Mouse (Mus musculus): Measurements from ENCODE around the gene Aox2.

Gene Aox2

DNA sequence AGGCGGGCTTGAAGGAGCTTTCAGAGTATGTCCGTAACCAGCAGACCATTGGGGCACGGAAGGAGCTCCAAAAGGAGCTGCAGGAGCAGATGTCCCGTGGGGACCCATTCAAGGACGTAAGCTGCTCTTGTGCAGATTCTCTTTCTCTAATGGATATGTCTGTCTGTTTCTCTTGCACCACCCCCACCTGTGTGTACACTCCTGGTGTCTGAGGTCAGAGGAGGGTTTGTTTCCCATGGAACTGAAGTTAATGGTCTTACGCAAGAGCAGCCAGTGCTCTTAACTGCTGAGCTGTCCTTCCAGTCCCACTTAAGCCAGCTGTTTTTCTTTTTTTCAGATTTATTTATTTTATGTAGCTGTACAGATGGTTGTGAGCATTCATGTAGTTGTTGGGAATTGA, 123.3 kb downstream of the Aox2 start:
- no peak for DNase-seq (ENCODE audit: inconsistent ontology term)

DNA sequence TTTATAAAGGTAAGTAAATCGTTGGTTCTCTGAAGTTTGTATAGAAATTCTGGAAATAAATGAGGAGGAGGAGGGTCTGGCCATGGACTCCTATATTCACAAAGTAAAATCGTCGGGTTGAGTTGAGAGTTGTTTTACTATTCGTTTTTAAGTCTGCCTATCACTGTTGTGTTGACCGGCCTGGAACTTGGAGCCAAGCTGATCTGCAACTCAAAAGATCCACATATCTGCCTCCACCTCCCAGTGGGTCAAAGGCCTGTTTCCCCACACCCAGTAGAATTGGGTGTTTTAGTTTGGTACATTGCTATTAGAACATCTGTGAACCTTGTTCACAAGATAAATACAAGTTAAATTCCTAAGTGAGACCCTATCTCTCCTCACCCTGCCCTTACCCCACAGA, 125.6 kb downstream of the Aox2 start:
- no peak for DNase-seq (ENCODE audit: inconsistent ontology term)

DNA sequence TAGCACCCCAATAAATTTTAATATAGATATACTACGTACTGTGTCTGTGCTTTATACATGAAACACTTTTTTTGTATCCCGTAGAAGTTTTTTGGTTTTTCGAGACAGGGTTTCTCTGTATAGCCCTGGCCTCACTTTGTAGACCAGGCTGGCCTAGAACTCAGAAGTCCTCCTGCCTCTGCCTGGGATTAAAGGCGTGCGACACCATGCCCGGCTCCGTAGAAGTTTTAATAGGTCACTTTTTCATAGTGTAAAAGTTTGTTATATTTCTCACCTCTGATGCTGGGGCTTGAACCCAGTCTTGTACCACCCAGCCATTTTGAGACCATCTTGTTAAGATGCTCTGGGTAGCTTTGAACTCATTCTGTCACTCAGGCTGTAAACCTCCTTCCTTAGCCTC, 129.2 kb downstream of the Aox2 start:
- DNase-seq (ENCODE audit: inconsistent ontology term) = no peak

DNA sequence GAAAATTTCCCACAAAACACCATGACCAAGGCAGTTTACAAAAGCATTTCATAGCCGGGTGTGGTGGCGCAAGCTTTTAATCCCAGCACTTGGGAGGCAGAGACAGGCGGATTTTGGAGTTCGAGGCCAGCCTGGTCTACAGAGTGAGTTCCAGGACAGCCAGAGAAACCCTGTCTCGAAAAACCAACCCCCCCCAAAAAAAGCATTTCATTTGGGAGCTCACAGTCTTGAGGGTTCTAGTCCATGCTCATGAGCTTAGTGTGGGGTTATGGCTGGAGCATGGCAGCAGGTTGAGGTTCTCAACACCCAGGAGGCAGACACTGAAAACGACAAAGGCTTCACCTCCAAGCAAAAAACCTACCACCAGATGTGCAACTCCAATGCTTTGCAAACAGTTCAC, 130.0 kb downstream of the Aox2 start:
- no peak for DNase-seq (ENCODE audit: inconsistent ontology term)

DNA sequence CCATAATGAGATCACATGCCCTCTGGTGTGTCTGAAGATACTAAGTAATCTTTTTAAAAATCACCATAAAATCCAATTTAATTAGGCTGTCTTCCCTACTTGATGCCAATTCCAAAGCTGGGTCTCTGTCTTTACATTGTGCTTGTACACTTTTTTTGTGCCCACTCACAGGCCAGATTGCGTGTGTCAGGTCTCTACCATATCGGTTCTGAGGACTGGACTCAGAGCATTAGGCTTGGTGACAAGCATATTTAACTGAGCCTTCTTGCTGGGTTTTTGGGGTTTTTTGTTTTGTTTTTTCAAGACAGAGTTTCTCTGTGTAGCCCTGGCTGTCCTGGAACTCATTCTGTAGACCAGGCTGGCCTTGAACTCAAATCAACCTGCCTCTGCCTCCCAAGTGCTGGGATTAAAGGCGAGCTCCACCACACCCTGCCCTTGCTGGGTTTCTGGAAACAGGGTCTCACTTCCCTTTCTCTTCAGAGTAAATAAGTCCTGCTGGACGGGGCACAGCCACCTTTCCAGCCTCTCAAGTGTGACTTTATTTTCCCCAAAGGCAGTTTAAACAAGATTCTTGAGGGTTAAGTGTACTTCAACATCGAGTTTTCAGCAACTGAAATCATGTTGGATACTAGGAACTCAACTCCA, 131.5 kb downstream of the Aox2 start:
- no peak for DNase-seq (ENCODE audit: inconsistent ontology term)

DNA sequence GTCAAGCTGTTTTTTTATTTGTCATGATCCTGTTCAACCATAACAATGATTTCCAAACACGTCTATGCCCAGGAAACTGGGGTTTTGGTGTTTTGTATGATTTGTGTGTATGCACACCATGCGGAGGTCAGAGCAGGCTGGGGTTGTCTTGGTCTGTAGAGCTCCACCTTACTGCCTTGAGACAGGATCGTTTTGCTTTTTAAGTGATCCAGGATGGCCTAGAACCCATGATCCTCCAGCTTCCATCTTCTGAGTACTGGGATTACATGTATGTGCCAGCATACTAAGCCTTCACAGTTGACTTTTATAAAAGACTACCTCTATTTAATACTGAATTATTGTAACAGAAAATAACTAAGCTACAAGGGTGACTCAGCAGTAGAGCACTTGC, 132.1 kb downstream of the Aox2 start:
- no peak for DNase-seq (ENCODE audit: inconsistent ontology term)

GRCm38 (mm10) chr1:58410776-58411175, 132.7 kb downstream of the Aox2 start:
- no peak for DNase-seq (ENCODE audit: inconsistent ontology term)

DNA sequence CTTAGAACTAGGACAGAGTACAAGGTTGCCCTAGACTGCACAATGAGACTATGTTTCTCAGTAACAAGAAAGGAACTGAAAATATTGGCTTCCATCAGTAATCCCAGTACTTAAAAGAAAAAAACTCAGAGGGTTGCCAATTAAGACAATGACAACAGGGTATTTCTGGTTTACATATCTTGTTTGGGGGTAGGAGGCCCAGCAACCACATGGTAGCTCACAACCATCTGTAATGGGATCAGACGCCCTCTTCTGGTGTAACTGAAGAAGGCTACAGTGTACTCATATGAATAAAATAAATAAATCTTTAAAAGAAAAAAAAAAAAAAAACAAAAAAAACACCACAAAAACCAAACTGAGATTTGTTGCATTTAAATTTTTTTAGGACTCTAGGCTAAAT, 137.3 kb downstream of the Aox2 start:
- no peak for DNase-seq (ENCODE audit: inconsistent ontology term)

DNA sequence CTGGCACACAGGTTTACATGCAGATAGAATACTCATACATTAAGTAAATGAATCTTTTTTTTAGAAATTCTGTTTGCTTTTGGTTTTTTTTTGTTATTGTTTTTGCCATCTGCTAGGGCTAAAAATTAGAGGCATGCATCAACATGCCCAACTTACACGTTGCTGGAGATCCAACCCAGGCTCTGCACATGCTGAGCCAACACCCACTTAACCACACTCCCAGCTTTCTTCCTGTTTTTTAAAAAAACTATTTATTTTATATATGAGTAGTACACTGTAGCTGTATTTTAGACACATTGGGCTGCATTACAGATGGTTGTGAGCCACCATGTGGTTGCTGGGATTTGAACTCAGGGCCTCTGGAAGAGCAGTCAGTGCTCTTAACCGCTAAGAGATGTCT, 137.9 kb downstream of the Aox2 start:
- DNase-seq (ENCODE audit: inconsistent ontology term) = no peak

- no peak for DNase-seq (ENCODE audit: inconsistent ontology term)
Measured at GRCm38 (mm10) chr1:58420032-58420431, 141.9 kb downstream of the Aox2 start.

GRCm38 (mm10) chr1:58420961-58421360, 142.8 kb downstream of the Aox2 start:
- DNase-seq (ENCODE audit: inconsistent ontology term) = no peak

DNA sequence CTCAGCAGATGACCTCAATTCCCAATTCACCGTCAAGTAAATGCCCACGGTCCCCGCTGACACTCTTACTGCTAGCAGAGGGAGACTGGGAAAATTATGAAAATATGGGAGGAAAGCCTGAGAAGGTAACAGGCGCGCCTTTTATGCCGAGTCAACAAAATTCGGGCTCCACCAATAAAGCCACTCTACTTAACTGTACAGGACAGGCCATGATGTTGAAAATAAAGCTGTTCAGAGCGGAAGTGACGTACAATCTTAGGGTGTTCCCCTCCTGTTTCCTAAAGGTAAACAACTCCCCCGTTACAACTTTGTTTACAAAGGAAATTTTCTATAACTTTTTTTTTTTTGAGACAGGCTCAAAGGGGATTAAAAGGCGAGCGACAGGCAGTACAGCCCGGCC, 144.8 kb downstream of the Aox2 start:
- peak; percentile 46 for DNase-seq (ENCODE audit: inconsistent ontology term)

GRCm38 (mm10) chr1:58423371-58424248, 145.5 kb downstream of the Aox2 start, which contains the start of gene Clk1:
Gene Clk1, minus strand, starts transcription at chr1:58424066.
- DNase-seq (ENCODE audit: inconsistent ontology term) = peak; percentile 96

DNA sequence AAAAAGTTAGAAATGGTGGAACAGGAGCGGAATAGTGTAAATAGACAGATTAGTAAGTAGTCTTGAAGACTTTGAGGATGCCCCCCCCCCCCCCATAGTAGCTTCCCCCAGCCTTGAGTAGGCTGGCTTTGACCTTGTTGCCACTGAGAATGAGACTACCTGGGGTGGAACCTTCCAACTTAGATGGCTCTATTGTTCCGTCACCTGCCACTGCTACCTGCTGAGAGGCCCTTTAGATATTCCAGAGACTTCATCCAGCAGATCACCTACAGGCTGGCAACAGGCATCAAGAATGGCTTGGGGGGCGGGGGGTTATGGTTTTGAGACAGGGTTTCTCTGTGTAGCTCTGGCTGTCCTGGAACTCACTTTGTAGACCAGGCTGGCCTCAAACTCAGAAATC, 146.4 kb downstream of the Aox2 start:
- DNase-seq (ENCODE audit: inconsistent ontology term) = no peak

All from Muller cell, postnatal 12 days (primary cell).